Mouse (Mus musculus): ENCODE data around the gene Utp20.
A peak's percentile ranks its signal among the peaks of the same experiment; 100 is the strongest.

Gene Utp20

GRCm38 (mm10) chr10:88826188-88826946 lies at the start of gene Utp20:
Gene Utp20 (minus strand): TSS chr10:88826804.
- peak; percentile 83 to 85 for DNase-seq

GRCm38 (mm10) chr10:88874870-88875269 lies 48.3 kb upstream of the Utp20 start:
- DNase-seq, result no peak

GRCm38 (mm10) chr10:88866017-88866416 lies 39.4 kb upstream of the Utp20 start:
- DNase-seq, result no peak

GRCm38 (mm10) chr10:88862293-88862692 lies 35.7 kb upstream of the Utp20 start:
- DNase-seq, result no peak

- DNase-seq, result no peak
Observed at GRCm38 (mm10) chr10:88861416-88861815, 34.8 kb upstream of the Utp20 start.

DNA sequence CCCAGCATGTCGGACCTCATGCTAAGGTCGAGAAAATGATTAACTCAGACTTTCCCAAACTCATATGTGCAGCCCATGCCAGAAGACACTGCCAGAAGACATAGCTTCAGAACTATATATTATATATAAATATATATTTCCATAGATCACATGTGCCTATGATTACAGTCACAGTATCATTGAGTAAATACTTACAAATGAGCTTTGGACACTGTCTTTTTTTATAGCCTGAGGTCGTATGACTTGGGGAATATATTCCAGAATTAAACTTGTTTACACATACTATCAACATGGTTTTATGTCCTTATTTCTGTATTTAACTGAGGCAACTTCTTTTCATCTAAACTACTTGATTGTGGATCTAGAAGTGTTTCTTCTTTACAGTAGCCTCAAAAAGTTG lies 34.3 kb upstream of the Utp20 start:
- DNase-seq, result no peak

GRCm38 (mm10) chr10:88853326-88853725 lies 26.7 kb upstream of the Utp20 start:
- no peak for DNase-seq

- no peak for DNase-seq
Observed at GRCm38 (mm10) chr10:88849976-88850375, 23.4 kb upstream of the Utp20 start.

DNA sequence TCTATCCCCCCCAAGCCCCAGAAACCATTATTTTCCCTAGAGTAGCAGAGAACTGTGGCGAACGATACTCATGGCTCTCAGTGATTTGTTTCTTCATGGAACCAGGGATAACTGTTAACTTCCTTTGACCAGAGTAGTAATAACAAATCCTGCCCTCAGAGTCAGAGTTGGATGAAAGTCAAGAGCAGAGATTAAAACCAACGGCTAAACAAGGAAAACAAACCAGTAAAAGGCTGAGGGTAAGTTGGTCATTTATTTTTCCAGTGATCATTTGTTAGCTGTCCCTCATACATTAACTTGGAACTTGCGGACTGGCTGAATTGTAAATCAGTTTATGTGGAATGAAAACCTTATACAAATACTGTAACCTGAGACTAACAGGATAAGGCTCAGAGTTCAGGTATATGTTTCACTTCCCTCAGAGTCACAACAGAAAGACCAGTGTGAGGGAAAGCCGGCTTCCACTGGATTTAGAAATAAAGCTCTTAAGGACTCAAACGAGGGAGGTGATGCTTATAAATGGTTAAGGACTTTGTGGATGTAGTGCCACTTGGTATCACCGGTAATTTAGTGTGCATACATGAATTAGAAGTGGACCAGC lies 22.4 kb upstream of the Utp20 start:
- no peak for DNase-seq

DNA sequence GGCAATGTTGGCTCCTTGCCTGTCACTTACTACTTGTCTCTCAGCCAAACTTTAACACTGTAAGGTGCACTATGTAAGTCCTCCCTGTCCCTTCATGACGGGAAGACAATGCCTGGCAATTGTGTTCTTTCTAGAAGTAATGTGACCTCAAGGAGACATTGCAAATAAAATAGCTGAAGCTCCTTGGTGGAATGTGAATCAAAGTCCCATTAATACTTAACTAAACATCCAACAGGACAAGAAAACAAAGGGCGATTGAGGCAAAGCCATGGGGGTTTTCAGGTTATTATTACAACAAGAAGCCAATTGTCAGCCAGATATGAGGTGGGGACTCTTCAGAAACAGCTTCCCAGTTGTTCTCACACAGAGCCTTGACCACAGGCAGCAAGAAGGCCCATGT lies 7.6 kb upstream of the Utp20 start:
- no peak for DNase-seq

DNA sequence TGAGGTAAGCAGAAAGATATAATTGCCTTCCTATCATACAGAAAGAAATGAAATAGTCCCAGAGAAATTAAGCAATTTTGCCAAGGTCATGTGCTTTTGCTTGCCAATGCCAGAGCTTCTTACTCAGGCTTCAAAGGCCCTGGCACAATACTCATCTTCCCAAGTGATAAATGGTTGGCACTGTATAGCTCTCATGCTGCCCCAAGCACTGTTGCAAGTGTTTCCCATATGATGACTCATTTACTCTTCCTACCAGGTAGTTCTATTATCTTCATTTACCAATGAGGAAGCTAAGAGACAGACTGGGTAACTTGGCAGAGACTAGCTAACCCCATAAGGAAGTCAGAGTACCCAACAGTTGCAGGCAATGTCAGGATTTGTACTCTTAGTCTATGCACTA lies 1.8 kb upstream of the Utp20 start:
- DNase-seq, result no peak

GRCm38 (mm10) chr10:88827596-88827995 lies 992 bp upstream of the Utp20 start:
- no peak for DNase-seq

- DNase-seq, result peak in 1 of 2 experiments; percentile 4
Observed at GRCm38 (mm10) chr10:88826947-88827306, 323 bp upstream of the Utp20 start.

DNA sequence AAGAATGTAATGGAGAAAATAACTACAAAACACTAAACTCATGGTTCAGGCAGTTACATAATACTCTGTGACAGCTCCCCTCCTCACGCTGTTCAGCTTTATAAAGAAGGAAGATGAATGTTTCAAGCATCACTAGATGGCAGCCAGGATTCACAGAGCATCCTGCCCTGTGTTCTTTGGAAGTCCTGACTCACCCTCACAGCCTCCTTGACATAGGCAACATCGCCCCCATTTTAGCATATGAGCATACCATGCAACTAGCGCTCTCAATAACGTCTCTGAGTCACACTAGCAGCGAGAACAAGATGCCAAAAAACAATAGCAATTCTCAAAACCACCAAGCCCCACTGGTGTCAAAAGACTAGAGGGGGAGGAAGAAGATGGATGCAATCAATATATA lies 9.3 kb downstream of the Utp20 start:
- DNase-seq, result no peak

- no peak for DNase-seq
Observed at GRCm38 (mm10) chr10:88815256-88815655, 11.3 kb downstream of the Utp20 start.

DNA sequence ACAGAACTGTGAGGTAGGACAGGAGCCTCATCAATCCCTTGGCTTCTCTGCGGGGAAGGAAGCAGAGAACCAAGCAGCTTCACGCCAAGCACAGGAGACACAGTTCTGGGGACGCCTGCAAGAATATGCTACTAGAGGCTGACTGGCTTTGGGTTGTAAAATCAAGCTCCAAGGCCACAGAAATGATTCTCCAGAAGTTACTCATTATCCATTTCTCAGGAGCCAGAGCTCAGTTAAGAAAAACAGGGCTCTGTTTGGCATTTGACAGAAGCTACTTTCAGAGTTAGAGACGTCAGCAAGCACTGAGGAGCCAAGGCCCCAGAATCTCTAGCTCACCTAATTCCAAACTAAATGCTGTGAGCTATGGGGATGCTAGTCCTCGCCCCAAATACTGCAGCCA lies 14.9 kb downstream of the Utp20 start:
- no peak for DNase-seq

DNA sequence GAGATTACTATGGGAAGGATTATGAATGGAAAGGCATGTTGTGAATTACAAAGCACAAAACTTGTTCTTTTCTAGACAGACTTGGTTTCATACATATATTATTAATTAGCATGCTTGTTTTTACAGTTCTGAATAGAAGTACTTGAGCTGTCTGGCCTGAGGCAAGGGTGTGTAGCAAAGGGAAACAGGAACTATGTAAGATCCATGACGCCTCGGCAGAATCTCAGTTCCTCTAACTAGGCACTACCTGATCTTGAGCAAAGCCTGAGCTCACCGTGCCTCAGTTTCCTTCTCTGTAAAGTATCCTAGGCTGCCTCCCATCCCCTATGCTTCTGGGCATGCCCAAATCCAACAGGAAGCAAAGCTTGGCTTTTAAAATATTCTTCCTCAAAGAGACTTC lies 24.4 kb downstream of the Utp20 start:
- DNase-seq, result no peak

DNA sequence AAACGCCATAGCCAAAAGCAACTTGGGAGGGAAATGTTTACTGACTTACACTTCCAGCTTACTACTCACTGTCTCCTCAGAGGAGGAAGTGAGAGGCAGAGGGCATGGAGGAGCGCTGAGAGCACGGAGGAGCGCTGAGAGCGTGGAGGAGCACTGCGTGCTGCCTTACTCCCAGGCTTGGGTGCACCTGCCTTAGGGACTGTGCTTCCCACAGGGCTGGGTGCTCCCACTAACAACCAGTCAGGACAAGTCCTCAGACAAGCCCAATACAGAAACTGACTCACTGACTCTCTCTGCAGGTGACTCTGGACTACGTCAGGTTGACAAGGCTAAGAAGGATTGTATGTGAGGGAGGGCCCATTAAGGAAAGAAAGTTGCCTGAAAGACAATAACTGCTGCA lies 27.2 kb downstream of the Utp20 start:
- no peak for DNase-seq

DNA sequence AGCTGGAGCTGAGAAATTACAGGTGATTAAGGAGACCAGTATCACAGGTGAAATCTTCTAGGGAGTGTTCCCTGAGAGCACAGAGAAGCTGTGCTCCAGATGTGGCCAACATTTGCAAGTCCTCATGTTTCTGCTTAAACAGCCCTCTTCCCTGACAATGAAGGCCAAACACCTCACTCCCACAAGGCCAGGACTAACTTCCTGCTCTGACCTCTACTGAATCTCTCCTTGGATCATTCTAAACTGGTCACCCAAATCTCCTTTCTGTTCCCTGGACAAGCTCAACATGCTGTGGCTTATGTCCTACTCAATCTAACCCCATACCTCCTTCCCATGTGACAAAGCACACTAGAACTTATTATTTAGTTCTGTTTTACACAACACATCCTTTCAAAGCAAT lies 29.2 kb downstream of the Utp20 start:
- DNase-seq, result no peak

DNA sequence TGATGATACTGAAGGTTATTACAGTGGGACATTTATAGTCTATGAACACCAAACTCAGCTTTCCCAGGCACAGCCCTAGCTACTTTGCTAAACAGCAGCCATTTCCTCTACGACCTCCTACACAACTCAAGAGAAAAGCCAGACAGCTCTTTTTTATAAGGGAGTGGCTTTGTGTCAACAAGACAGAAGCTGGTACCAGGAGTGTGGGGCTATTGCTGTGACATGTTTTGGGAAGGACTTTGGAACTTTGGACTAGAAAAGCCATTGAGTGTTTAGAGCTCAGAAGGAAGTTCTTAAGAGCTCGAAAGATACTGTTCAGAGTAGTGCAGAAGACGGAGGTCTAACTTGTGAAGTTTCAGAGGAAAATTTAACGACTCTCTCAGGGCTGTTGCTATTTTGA lies 29.7 kb downstream of the Utp20 start:
- DNase-seq, result no peak

- no peak for DNase-seq
Observed at GRCm38 (mm10) chr10:88795226-88795625, 31.4 kb downstream of the Utp20 start.

GRCm38 (mm10) chr10:88794606-88795005 lies 32.0 kb downstream of the Utp20 start:
- no peak for DNase-seq

DNA sequence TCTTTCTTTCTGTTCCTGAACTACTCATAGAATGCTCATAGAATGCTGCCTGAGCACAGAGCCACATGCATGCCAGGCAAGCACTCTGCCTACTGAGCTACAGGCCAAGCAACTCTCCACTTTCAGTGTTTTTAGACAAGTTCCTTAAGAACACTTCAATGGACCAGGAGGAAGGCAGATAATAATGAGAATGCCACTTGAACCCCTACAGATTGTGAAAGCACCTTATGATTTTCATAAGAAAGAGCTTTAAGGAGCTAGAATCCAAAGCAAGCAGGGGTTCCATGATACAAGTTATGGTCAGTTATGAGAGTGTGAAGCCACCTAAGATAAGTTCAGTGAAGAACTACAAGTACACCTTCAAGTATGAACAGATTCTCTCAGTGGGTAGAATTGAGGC lies 32.9 kb downstream of the Utp20 start:
- DNase-seq, result no peak

GRCm38 (mm10) chr10:88784513-88784931 lies 42.1 kb downstream of the Utp20 start:
- DNase-seq, result no peak

GRCm38 (mm10) chr10:88783941-88784340 lies 42.7 kb downstream of the Utp20 start:
- no peak for DNase-seq

Data from cerebellum, adult 18-20 months (tissue).